Mouse (Mus musculus) intestine, postnatal 0 days (tissue): Measurements from ENCODE around the gene Zfp423. TPM values are rescaled to one million over a fixed set of nuclear protein-coding genes. Genes with fewer than 3 reads are reported as not detected.

Experiments
- ATAC-seq: fragments of 200-750 bp; cut with Nextera tagmentation; 2 replicates; pipeline ENCODE4 v1.8.0; 2017; ENCODE audit warnings: mild to moderate bottlenecking, moderate TSS enrichment, moderate library complexity
- H3K27ac ChIP-seq: fragments of 300-500 bp; sonication (generic); 2 replicates; pipeline ENCODE4 v1.5.1; 2014; ENCODE audit warnings: mild to moderate bottlenecking, low read depth, low read length, moderate library complexity
- H3K27me3 ChIP-seq: fragments of 300-500 bp; sonication (generic); replicated peaks from 2 replicates; pipeline ENCODE4 v1.6.1; 2014; ENCODE audit warnings: low read length, mixed read lengths; ENCODE audit not compliant: control insufficient read depth, insufficient read depth
- H3K36me3 ChIP-seq: fragments of 300-500 bp; sonication (generic); 2 replicates; pipeline ENCODE4 v1.6.1; 2014; ENCODE audit warnings: mild to moderate bottlenecking, moderate library complexity; ENCODE audit not compliant: control insufficient read depth, insufficient read depth
- H3K4me1 ChIP-seq: fragments of 300-500 bp; sonication (generic); replicated peaks from 2 replicates; pipeline ENCODE4 v1.6.1; 2014; ENCODE audit warnings: antibody characterized with exemption, low read length, mixed read lengths; ENCODE audit not compliant: control insufficient read depth, insufficient read depth
- H3K4me2 ChIP-seq: fragments of 300-500 bp; sonication (generic); replicated peaks from 2 replicates; pipeline ENCODE4 v1.6.1; 2014; ENCODE audit warnings: low read depth, mild to moderate bottlenecking, moderate library complexity
- H3K4me3 ChIP-seq: fragments of 300-500 bp; sonication (generic); 2 replicates; pipeline ENCODE4 v1.5.1; 2014; ENCODE audit warnings: low read depth, low read length
- H3K9ac ChIP-seq: fragments of 300-500 bp; sonication (generic); 2 replicates; pipeline ENCODE4 v1.6.1; 2014; ENCODE audit warnings: mild to moderate bottlenecking, low read depth, low read length
- H3K9me3 ChIP-seq: fragments of 300-500 bp; sonication (generic); 2 replicates; pipeline ENCODE4 v1.6.1; 2016; ENCODE audit warnings: mixed run types; ENCODE audit not compliant: control insufficient read depth
- CTCF ChIP-seq: sonication (generic); IDR thresholded peaks from 2 replicates; pipeline ENCODE4 v1.5.1; 2016; ENCODE audit warnings: low read depth, mild to moderate bottlenecking, control low read depth, antibody characterized with exemption, moderate library complexity
- WGBS: fragments of 180-500 bp; shearing (Covaris S2); extraction: QIAGEN DNeasy Blood & Tissue Kit; methylation state at CpG from one replicate; pipeline ENCODE4 v1.1.7; 2014; 5-methylcytosine and 5-hydroxymethylcytosine counted together
- polyA plus RNA-seq: library from polyadenylated mRNA; unstranded; fragments of >200 nt; fragmentation: Nextera tagmentation; extraction: Ambion mirVana; gene quantifications from 2 replicates; pipeline ENCODE4 v1.2.1, GENCODE M21; 2015

Gene Zfp423
- polyA plus RNA-seq, 1 experiment from 2014 or later = 1.6 TPM

DNA sequence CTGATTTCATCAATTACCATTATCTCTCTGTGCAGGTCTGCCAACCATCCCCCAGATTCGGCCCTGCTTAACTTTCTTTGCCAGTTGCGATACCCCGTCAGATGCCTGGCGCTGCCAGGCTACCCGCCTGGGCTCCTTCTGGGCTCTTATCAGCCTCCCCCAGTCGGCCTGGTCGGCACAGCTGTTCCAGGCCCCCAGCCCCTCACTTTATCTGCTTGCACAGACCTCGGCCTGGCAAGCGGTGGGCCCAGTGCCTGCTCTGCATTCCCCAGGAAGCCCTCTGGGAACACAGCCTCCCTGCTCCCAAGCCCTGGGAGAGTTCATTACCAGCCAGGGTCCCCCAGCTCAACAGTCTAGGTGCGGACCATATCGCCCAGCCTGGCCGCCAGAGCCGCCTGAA, 126.1 kb downstream of the Zfp423 start:
- Histone ChIP-seq H3K9me3 (no peaks in the 10 kb centered on the region), H3K4me3 (no peak overlapping the region), H3K27ac (no peak overlapping the region), H3K36me3 (no peaks in the 10 kb centered on the region), H3K27me3 (no peaks in the 10 kb centered on the region), H3K9ac (no peak overlapping the region), H3K4me1 (no peaks in the 10 kb centered on the region), H3K4me2 (no peak overlapping the region)
- ATAC-seq = no peak
- TF ChIP-seq CTCF = no peak
- WGBS = 79% methylated on average over 13 of the region's 13 CpGs

DNA sequence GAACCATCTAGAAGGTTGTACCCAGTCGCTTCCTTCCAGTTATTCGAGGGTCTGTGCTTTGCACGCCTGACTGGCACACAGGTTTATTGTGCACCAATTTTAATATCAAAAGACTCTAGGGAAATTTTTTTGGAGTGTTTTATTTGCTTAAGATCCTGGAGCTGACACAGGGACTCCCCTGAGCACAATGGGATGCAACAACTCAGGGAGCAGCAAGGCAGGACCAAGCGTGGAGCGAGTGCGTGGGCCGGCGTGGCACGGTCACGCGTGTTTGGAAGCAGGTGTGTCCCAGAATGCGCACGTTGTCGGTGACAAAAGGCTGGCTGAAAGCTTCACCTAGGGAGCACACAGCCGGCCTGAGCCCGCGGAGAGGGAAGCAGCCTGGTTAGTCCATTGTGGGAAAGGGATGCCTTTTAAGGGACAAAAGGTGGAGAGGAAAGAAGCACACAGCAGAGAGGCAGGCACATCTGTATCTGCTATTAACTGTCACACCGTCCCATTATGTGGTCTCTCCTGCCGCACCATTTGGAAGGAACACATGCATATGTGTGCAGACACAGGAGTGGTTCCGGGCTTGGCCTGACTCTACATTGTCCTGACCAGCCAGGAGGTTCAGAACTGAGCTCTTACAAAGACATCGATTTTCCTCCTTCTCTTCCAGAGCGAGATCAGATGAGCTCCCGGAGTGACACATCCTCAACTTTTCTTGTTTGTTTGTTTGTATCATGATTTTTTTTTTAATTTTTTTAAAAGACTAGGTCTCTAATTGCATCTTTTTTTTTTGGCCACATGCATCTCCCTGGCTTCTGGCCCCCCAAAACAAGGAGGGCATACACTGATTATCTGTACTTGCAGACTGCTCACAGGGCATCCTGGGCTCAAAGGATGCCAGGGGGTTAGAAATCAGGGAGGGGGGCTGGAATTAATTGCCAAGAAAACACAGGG, 126.7 kb downstream of the Zfp423 start:
- WGBS = 80% methylated on average over 23 of the region's 23 CpGs
- Histone ChIP-seq H3K4me2 (no peak overlapping the region), H3K9me3 (no peaks in the 10 kb centered on the region), H3K4me1 (no peaks in the 10 kb centered on the region), H3K9ac (no peak overlapping the region), H3K27ac (no peak overlapping the region), H3K36me3 (no peaks in the 10 kb centered on the region), H3K4me3 (no peak overlapping the region), H3K27me3 (no peaks in the 10 kb centered on the region)
- no peak for TF ChIP-seq CTCF
- ATAC-seq = no peak

DNA sequence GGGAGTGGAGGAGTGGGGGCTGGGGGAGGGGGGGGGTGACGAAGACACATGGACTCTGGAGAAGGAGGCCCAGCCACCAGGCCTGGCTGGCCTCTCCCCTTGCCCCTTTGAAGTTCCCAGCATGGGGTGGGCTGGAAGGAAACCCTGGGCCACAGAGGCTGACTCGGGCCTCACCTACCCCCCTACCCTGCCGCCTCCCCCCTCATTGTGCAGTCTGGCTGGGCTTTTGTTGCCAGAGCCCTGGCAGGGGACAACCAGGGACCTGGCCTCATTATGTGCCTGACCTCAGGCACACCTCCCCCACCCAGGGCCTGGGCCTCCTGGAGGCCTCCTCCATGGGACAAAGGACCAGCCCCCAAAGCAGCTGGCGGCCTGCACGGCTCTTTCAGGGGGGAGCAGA, 127.8 kb downstream of the Zfp423 start:
- Histone ChIP-seq H3K4me1 (no peaks in the 10 kb centered on the region), H3K36me3 (no peaks in the 10 kb centered on the region), H3K9me3 (no peaks in the 10 kb centered on the region), H3K27me3 (no peaks in the 10 kb centered on the region), H3K4me2 (no peak overlapping the region), H3K9ac (no peak overlapping the region), H3K4me3 (no peak overlapping the region), H3K27ac (no peak overlapping the region)
- TF ChIP-seq CTCF = no peak
- WGBS = 44% methylated on average over 5 of the region's 5 CpGs
- no peak for ATAC-seq

DNA sequence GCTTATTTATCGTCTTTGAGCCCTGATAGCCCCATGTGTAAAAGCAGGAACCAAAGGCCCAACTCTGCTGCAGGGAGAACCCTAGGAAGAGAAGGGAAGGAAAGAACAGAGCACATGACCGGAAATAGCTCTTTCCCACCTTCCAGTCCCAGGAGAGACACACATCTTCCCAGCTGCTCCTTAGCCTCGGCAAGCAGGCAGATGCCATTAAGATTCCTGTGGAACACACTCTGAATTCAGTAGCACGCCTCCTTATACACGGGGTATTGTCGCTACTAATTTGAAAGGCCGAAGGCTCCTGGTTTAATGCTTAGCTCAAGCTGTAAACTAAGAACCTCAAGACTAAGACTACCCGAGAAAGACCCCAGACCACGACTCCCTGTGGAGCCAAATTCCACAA, 128.3 kb downstream of the Zfp423 start:
- no peak for ATAC-seq
- 42% methylated on average over 9 of the region's 9 CpGs for WGBS
- Histone ChIP-seq H3K4me2 (no peak overlapping the region), H3K9me3 (no peaks in the 10 kb centered on the region), H3K36me3 (no peaks in the 10 kb centered on the region), H3K4me1 (no peaks in the 10 kb centered on the region), H3K27ac (no peak overlapping the region), H3K4me3 (no peak overlapping the region), H3K27me3 (no peaks in the 10 kb centered on the region), H3K9ac (no peak overlapping the region)
- no peak for TF ChIP-seq CTCF

DNA sequence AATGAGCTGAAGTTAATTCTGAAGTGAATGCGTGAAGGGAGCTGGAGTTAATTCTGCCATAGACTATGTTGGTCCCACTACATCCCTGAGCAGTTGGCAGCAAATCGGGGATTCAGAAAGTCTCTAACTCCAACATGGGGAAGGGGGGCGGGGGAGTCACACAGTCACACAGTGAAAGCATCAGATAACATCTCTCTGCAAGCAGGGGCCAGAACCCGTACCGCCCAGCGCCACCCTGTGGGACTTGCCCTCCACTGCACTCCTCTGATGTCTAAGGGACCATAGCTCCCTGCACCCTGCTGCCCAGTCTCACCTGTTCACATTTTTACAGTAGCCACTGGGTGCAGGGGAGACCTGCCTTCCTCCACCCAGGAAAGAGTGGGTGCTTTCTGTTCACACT, 129.2 kb downstream of the Zfp423 start:
- TF ChIP-seq CTCF = peak; percentile 58
- H3K4me2 ChIP-seq = no peak overlapping the region
- ATAC-seq = no peak
- no peak overlapping the region for H3K9ac ChIP-seq
- H3K36me3 ChIP-seq = no peaks in the 10 kb centered on the region
- H3K27ac ChIP-seq = no peak overlapping the region
- no peak overlapping the region for H3K4me3 ChIP-seq
- no peaks in the 10 kb centered on the region for H3K4me1 ChIP-seq
- no peaks in the 10 kb centered on the region for H3K27me3 ChIP-seq
- 36% methylated on average over 6 of the region's 6 CpGs for WGBS
- no peaks in the 10 kb centered on the region for H3K9me3 ChIP-seq

DNA sequence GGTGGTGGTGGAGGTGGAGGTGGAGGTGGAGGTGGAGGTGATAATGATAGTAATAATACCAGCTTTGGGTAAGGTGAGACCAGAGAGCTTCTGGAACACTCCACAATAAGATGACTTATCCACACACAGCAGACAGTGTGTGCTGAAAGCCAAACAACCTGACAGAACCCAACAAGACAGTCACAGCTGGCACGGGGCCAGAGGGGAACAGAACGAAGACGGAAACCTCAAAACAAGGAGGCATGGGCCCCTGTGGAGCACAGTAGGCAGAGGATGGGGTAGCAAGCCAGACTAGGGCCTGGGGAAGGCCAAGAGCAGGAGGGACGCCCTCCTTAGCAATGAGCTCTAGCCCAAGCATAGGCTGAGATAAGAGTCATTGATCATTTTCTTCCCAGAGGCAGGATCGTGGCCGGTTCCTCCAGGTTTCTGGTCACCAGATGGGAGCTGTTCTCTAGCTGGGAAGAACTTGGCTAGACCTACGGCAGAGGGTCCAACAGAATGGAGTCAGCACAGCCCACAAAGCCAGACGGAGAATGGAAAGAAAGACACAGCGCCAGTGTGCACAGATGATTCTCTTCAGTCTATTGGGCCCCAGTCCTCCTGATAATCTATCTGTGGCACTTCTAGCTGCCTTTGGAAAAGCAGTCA, 133.3 kb downstream of the Zfp423 start:
- no peak for ATAC-seq
- Histone ChIP-seq H3K9ac (no peak overlapping the region), H3K27me3 (no peaks in the 10 kb centered on the region), H3K4me3 (no peak overlapping the region), H3K4me2 (no peak overlapping the region), H3K4me1 (no peaks in the 10 kb centered on the region), H3K36me3 (no peaks in the 10 kb centered on the region), H3K27ac (no peak overlapping the region), H3K9me3 (no peaks in the 10 kb centered on the region)
- 72% methylated on average over 9 of the region's 9 CpGs for WGBS
- no peak for TF ChIP-seq CTCF
